Mouse (Mus musculus): ENCODE data around the gene Ahcy.
"Not testable (repeated sequence)": the region's sequence is repeated elsewhere in the genome, so short reads cannot be mapped to it uniquely, and the experiment has no call there.

Ahcy gene

GRCm38 (mm10) chr2:155020247-155020826 is 54.0 kb downstream of the Ahcy start:
- not testable (repeated sequence) for DNase-seq (ENCODE audit: extremely low read depth, insufficient read length, low spot score)

- no peak for DNase-seq (ENCODE audit: extremely low read depth, insufficient read length, low spot score)
Observed at GRCm38 (mm10) chr2:155019673-155020072, 54.6 kb downstream of the Ahcy start.

DNA sequence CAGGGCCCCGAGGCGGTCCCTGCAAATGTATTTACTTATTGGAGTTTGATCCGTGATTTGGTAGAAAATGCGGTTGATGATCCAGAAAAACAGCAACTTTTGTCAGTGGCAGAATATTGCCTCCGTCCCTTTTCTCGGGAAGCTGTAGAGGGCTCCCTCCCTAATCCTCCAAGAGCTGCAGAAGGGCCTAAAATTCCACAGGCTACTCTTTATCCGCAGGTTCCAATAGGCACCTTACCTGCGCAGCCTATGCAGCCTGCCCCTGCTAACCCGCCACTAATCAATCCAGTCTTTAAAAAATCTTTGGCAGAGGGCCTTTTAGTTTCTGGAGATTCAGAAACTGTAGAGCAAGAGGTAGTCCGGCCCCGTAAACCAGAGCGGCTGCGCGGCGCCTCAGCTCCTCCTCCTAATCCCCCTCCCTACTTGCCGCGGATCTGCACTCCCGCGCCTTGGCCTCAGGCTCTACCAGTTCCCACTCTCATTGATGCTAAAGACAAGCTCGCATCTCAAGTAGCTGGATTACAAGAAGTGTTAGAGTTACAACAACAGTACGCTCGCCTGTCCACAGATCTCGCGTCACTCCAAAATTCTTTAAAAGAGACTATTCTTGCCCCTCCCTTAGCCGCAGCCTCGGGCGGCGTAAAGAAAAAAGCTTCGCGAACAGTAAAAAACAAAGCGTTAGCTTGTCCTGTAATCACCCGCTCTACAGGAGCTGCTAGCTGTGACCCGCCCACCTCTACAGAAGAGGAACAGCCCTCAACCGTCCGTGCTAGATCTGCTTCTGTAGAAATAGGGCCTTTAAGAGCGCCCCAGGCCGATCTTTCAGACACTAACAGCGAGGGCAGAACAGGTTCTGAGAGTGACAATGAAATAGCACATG is 55.3 kb downstream of the Ahcy start:
- DNase-seq (ENCODE audit: extremely low read depth, insufficient read length, low spot score), result no peak

- not testable (repeated sequence) for DNase-seq (ENCODE audit: extremely low read depth, insufficient read length, low spot score)
Observed at GRCm38 (mm10) chr2:155018251-155018755, 56.0 kb downstream of the Ahcy start, which contains the start of gene Gm14226. Gm14226 (plus strand) TSS chr2:155018266.

DNA sequence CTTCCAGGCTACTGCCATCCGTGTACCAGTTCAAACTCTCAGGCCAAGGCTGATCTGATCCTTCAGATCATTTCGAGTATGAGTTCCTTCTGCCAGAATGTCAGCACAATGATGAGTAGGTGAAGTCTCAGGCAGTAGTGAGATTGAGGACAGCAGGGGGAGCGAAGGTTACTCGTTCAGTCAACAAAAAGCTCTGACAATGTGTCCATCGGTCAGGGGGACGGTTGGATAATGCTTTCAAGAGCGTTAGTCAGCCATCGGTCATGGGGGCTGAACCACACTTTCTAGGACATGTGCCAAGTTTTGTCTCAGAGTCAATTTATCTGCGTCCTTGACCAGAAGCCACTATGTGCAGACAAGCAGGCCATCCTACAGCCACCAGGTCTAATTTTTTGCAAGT is 57.5 kb downstream of the Ahcy start:
- DNase-seq (ENCODE audit: extremely low read depth, insufficient read length, low spot score), result not testable (repeated sequence)

DNA sequence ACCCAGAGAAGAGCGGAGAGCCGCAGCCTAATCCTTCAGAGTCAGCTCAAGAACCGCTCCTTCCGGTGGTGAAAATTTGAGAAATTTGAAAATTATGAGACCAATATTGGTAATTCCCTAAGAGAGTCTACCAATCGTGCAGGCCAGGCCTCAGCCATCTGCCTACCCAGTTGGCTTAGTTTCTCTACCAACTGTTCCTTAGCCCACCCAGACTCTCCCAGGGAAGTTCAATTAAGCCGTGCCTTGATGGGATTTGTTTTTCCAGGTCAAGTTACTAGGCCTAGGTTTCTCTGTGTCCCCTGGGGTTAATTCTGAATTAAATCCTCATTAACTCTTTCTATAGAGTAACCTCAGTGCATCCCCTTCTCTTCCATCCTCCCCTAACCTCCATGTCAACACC is 61.3 kb downstream of the Ahcy start:
- DNase-seq (ENCODE audit: extremely low read depth, insufficient read length, low spot score), result no peak

- DNase-seq (ENCODE audit: extremely low read depth, insufficient read length, low spot score), result peak; percentile 53
Observed at GRCm38 (mm10) chr2:155011086-155011656, 63.1 kb downstream of the Ahcy start.
